Mouse (Mus musculus): Measurements from ENCODE around the gene Slc22a29.
"Not testable (repeated sequence)": the region's sequence is repeated elsewhere in the genome, so short reads cannot be mapped to it uniquely, and the experiment has no call there.

The Slc22a29 gene

DNA sequence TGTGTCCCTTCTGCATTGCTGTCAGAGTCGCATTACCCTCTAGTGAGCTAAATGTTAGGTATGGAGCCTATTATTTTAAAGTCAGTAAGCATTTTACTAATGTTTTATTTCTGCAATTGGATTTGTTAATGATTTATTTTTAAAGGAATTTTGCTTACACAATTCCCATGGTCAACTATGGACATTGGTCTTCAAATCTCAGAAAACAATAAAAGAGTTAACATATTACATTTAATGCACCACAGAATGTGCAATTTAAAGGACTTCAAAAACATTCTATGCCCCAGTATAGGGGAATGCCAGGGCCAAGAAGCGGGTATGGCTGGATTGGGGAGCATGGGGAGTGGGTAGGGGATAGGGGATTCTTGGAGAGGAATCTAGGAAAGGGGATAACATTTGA is at the start of gene Slc22a29:
Slc22a29 (minus strand) TSS at position 101 of the 400 bp plus-strand sequence.
- no peak for DNase-seq (ENCODE audit: low read depth, low spot score)

DNA sequence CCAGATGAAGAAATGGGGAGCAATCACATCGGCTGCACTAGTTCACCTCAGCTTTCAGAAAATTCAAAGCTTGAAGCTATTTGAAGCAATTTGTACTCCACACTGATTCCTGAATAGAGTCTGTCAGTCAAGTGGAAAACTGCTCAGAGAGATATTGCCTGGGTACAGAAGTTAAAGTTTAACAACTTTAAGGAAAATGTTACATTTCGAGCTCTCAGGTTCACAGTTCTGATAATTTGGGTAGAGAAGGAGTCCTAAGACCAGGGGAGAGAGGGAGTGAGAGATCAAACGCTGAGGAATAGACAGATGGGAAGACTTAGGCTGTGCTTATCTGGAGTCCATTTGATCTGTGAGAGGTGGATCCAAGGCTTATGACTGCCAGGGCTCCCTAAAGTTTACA is 46.6 kb upstream of the Slc22a29 start:
- no peak for DNase-seq (ENCODE audit: low read depth, low spot score)

DNA sequence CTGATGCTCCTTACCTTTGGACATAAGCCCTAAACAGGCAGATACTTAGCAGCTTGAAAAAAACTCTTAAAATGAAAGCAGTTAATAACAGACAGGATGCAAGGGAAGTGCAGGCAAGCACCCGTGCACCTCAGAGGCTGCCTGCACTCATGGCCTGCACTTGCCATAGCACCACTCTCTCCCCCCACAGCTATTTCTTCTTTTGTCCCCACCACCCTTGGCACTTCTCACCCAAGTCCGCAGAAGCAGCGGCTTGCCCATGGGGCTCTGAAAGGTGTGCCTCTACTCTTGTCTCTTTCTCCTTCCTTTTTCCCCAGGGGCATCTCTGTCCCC is 34.0 kb upstream of the Slc22a29 start:
- no peak for DNase-seq (ENCODE audit: low read depth, low spot score)

GRCm38 (mm10) chr19:8251896-8252704 is 33.4 kb upstream of the Slc22a29 start:
- peak; percentile 95 for DNase-seq (ENCODE audit: low read depth, low spot score)

GRCm38 (mm10) chr19:8228916-8229315 is 10.2 kb upstream of the Slc22a29 start:
- no peak for DNase-seq (ENCODE audit: low read depth, low spot score)

- no peak for DNase-seq (ENCODE audit: low read depth, low spot score)
Measured at GRCm38 (mm10) chr19:8148787-8149523, 69.7 kb downstream of the Slc22a29 start.

GRCm38 (mm10) chr19:8142716-8143115 is 76.0 kb downstream of the Slc22a29 start:
- DNase-seq (ENCODE audit: low read depth, low spot score): not testable (repeated sequence)

- DNase-seq (ENCODE audit: low read depth, low spot score): peak; percentile 6
Measured at GRCm38 (mm10) chr19:8134127-8134841, 84.4 kb downstream of the Slc22a29 start.

DNA sequence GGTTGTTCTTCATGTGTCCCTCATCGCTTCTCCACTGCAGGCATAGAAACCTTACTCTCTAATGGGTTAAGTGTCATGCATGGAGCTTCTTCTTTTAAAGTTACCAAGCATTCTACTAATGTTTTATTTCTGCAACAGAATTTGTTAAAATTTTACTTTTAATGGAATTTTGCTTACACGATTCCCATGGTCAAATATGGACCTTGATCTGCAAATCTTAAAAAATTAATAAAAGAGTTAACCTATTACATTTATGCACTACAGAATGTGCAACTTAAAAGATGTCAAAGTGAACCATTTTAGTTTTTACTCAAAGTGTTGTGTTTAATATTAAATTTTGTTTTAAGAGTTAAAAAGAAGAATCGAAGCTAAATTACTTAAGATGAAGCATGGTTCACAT is 86.8 kb downstream of the Slc22a29 start, which contains the start of gene Slc22a28:
Slc22a28 (minus strand) TSS at position 102 of the 400 bp plus-strand sequence.
- not testable (repeated sequence) for DNase-seq (ENCODE audit: low read depth, low spot score)

Measured in forelimb bud, embryonic 11.5 days (tissue).